Mouse (Mus musculus) heart, adult 2 months (tissue): ENCODE measurements around the gene 1700013F07Rik.
"Not testable (repeated sequence)": the region's sequence is repeated elsewhere in the genome, so short reads cannot be mapped to it uniquely, and the experiment has no call there.

Experiments used
- CTCF ChIP-seq: fragments of 200-600 bp; IDR thresholded peaks from 2 replicates; pipeline ENCODE4 v1.8.1; 2022; ENCODE audit warnings: antibody characterized with exemption, mild to moderate bottlenecking, moderate library complexity
- EP300 ChIP-seq: fragments of 200-500 bp; IDR thresholded peaks from 2 replicates; pipeline ENCODE4 v1.6.1; 2011; ENCODE audit warnings: low read depth, low read length, control low read depth; ENCODE audit not compliant: insufficient read depth

GRCm38 (mm10) chr3:108501411-108501810 is 32.5 kb upstream of the 1700013F07Rik start:
- not testable (repeated sequence) for TF ChIP-seq EP300, CTCF
